Comparison of ENCODE assay signal across 29 mouse cellular contexts in genomic region chr8:79084359-79084820, GRCm38 (mm10). TPM values are rescaled to one million over a fixed set of nuclear protein-coding genes. Genes with fewer than 3 reads are reported as not detected.
DNase-seq lines count a peak whose midpoint lies in the region; ATAC-seq and TF ChIP-seq lines count a peak whose summit lies in the region.
"Had no signal": no experiment of that assay in that cellular context is flagged by ENCODE, and none has a peak within 500 bp of the region (broad histone marks: within the 10 kb centered on the region; RNA-seq: fewer than 3 reads in every experiment).

No protein-coding gene starts in this region.

- no peak for TF ChIP-seq EP300 in stomach, postnatal 0 days (optimal IDR thresholded peaks at IDR 0.05)

- no peaks in the 10 kb centered on the region; the same call in 1 of the 2 replicates for H3K36me3 ChIP-seq in heart, embryonic 15.5 days
- no peaks in the 10 kb centered on the region for H3K36me3 ChIP-seq in kidney, adult 2 months (ENCODE audit: control insufficient read depth, insufficient read depth, low read length)
- no peaks in the 10 kb centered on the region for H3K36me3 ChIP-seq in stomach, embryonic 16.5 days (ENCODE audit: control insufficient read depth, insufficient read depth, low read length)
- no peaks in the 10 kb centered on the region for H3K36me3 ChIP-seq in stomach, postnatal 0 days (ENCODE audit: control insufficient read depth, insufficient read depth, low read length)
- H3K36me3 ChIP-seq: liver, embryonic 13.5 days; midbrain, embryonic 15.5 days had no signal

- H3K4me3 ChIP-seq in gastrocnemius, adult 2 months: peak overlapping the region; percentile 32
- H3K4me3 ChIP-seq in heart, embryonic 15.5 days: no peak overlapping the region
- no peak overlapping the region for H3K4me3 ChIP-seq in kidney, adult 2 months (ENCODE audit: insufficient read depth, low read depth, low read length)
- H3K4me3 ChIP-seq in stomach, embryonic 16.5 days (replicated peaks; ENCODE audit: low read length): no peak overlapping the region
- H3K4me3 ChIP-seq in stomach, postnatal 0 days (ENCODE audit: low read depth, low read length): no peak overlapping the region
- H3K4me3 ChIP-seq: embryonic facial prominence, embryonic 12.5 days; heart, embryonic 10.5 days; limb, embryonic 10.5 days; limb, embryonic 15.5 days; liver, embryonic 13.5 days; midbrain, embryonic 15.5 days; neural tube, embryonic 13.5 days had no signal

- peak overlapping the region; percentile 85 for H3K27ac ChIP-seq in gastrocnemius, adult 2 months
- H3K27ac ChIP-seq in heart, embryonic 15.5 days: peak overlapping the region; percentile 66
- peak overlapping the region; percentile 3; the same call in 1 of the 2 replicates for H3K27ac ChIP-seq in kidney, adult 2 months (ENCODE audit: insufficient read depth, low read depth, low read length)
- H3K27ac ChIP-seq in stomach, embryonic 16.5 days (ENCODE audit: low read length): 0 out of 2 replicates have a peak overlapping the region, but pooled peaks have one; percentile 29
- no peak overlapping the region for H3K27ac ChIP-seq in stomach, postnatal 0 days (replicated peaks)
- H3K27ac ChIP-seq: embryonic facial prominence, embryonic 12.5 days; heart, embryonic 10.5 days; kidney, postnatal 0 days; limb, embryonic 10.5 days; limb, embryonic 15.5 days; liver, embryonic 13.5 days; midbrain, embryonic 15.5 days had no signal

- no peaks in the 10 kb centered on the region for H3K27me3 ChIP-seq in heart, embryonic 15.5 days
- H3K27me3 ChIP-seq in kidney, adult 2 months (replicated peaks; ENCODE audit: control insufficient read depth, insufficient read depth, low read length): no peaks in the 10 kb centered on the region
- H3K27me3 ChIP-seq in stomach, embryonic 16.5 days (ENCODE audit: control insufficient read depth, insufficient read depth, low read length): no peaks in the 10 kb centered on the region
- H3K27me3 ChIP-seq in stomach, postnatal 0 days (ENCODE audit: control insufficient read depth, insufficient read depth, low read length): no peaks in the 10 kb centered on the region
- H3K27me3 ChIP-seq: CH12.LX; embryonic facial prominence, embryonic 12.5 days; limb, embryonic 15.5 days; liver, embryonic 13.5 days; midbrain, embryonic 15.5 days; neural tube, embryonic 13.5 days had no signal

- intact Hi-C loops in gastrocnemius, adult 2 months (cut with DNase I): loop anchor here (5.0 kb wide), 1 partner anchor 57 kb away; the partner anchor contains the start of gene Zfp827
- intact Hi-C loops in gastrocnemius, postnatal 14 days (cut with DNase I; ENCODE audit: low total_unique reads): no loop called here

- TF ChIP-seq CTCF in gastrocnemius, adult 2 months (IDR thresholded peaks at IDR 0.05): no peak
- no peak for TF ChIP-seq CTCF in kidney, adult 2 months (conservative IDR thresholded peaks at IDR 0.05; ENCODE audit: insufficient read depth, insufficient read length, low read depth, low read length)
- no peak for TF ChIP-seq CTCF in stomach, postnatal 0 days (IDR thresholded peaks at IDR 0.05; ENCODE audit: low read depth)

- no peak overlapping the region for H3K9ac ChIP-seq in heart, embryonic 15.5 days
- no peak overlapping the region for H3K9ac ChIP-seq in stomach, embryonic 16.5 days (ENCODE audit: low read length)
- no peak overlapping the region for H3K9ac ChIP-seq in stomach, postnatal 0 days (ENCODE audit: low read length)
- H3K9ac ChIP-seq: embryonic facial prominence, embryonic 12.5 days; limb, embryonic 15.5 days; liver, embryonic 13.5 days; midbrain, embryonic 15.5 days; neural tube, embryonic 13.5 days had no signal

- WGBS in heart, embryonic 15.5 days: 77% methylated on average over 3 of the region's 3 CpGs
- WGBS in kidney, adult 2 months: 59% methylated on average over 3 of the region's 3 CpGs
- WGBS in stomach, embryonic 16.5 days: 73% methylated on average over 3 of the region's 3 CpGs
- WGBS in stomach, postnatal 0 days: 78% methylated on average over 3 of the region's 3 CpGs

- TF ChIP-seq POLR2A in kidney, adult 2 months (IDR thresholded peaks at IDR 0.05; ENCODE audit: low read depth, low read length): no peak

- no peaks in the 10 kb centered on the region for H3K9me3 ChIP-seq in heart, embryonic 15.5 days (replicated peaks)
- H3K9me3 ChIP-seq in stomach, embryonic 16.5 days (replicated peaks; ENCODE audit: control insufficient read depth, low read length): no peaks in the 10 kb centered on the region
- no peaks in the 10 kb centered on the region for H3K9me3 ChIP-seq in stomach, postnatal 0 days (ENCODE audit: control insufficient read depth, low read length)
- H3K9me3 ChIP-seq: embryonic facial prominence, embryonic 12.5 days; G1E; heart, embryonic 10.5 days; limb, embryonic 10.5 days; limb, embryonic 15.5 days; liver, embryonic 13.5 days; midbrain, embryonic 15.5 days; neural tube, embryonic 13.5 days had no signal

- ATAC-seq in heart, embryonic 15.5 days (replicated peaks; ENCODE audit: insufficient number of reproducible peaks, insufficient read depth, low FRiP score, low read depth): no peak
- ATAC-seq in stomach, embryonic 16.5 days (ENCODE audit: insufficient read depth, low FRiP score): no peak
- no peak for ATAC-seq in stomach, postnatal 0 days (ENCODE audit: low FRiP score, low TSS enrichment)
- ATAC-seq: forebrain, embryonic 14.5 days; midbrain, embryonic 15.5 days had no signal

- no peak overlapping the region for H3K4me2 ChIP-seq in heart, embryonic 15.5 days
- no peak overlapping the region for H3K4me2 ChIP-seq in stomach, embryonic 16.5 days (ENCODE audit: low read depth, low read length)
- H3K4me2 ChIP-seq in stomach, postnatal 0 days (replicated peaks; ENCODE audit: low read depth): no peak overlapping the region
- H3K4me2 ChIP-seq: embryonic facial prominence, embryonic 12.5 days; limb, embryonic 15.5 days; liver, embryonic 13.5 days; midbrain, embryonic 15.5 days; neural tube, embryonic 13.5 days had no signal

- H3K4me1 ChIP-seq in heart, embryonic 15.5 days (replicated peaks): peaks cover 38% of the 10 kb centered on the region
- H3K4me1 ChIP-seq in kidney, adult 2 months (ENCODE audit: control insufficient read depth, insufficient read depth, low read length): peaks cover 25% of the 10 kb centered on the region
- H3K4me1 ChIP-seq in stomach, embryonic 16.5 days (ENCODE audit: control insufficient read depth, insufficient read depth, low read length): 0 out of 2 replicates have a peak, but pooled peaks cover 6% of the 10 kb centered on the region
- H3K4me1 ChIP-seq in stomach, postnatal 0 days (replicated peaks; ENCODE audit: control insufficient read depth, insufficient read depth): no peaks in the 10 kb centered on the region; the same call in 1 of the 2 replicates

- DNase-seq in gastrocnemius, adult 2 months: no peak
- DNase-seq in gastrocnemius, postnatal 14 days: no peak
- DNase-seq in heart, adult 11 months: no peak
- no peak for DNase-seq in kidney, adult 2 months
- no peak for DNase-seq in kidney, postnatal 36 days
- DNase-seq in stomach, postnatal 0 days (ENCODE audit: low spot score): no peak
- DNase-seq: cerebellum, adult 11 months; cerebellum, adult 9-10 months; cerebellum, postnatal 36 days; embryo, embryonic 11 days; gastrocnemius, postnatal 36 days; kidney, adult 11 months; layer of hippocampus, postnatal 36 days; liver, embryonic 13.5 days; lung, adult 18-20 months; lung, postnatal 14 days; thymus, postnatal 14 days had no signal

RNA-seq across cellular contexts. Expression of gene Zfp827, which starts 56.2 kb away (rescaled TPM):
- 1 to 10 TPM; 2.7 to 7.1 TPM for total RNA-seq in gastrocnemius, adult 2 months (2021)
- total RNA-seq in gastrocnemius, postnatal 14 days (2021): 1 to 10 TPM; 6.7 to 7.4 TPM
- polyA plus RNA-seq in heart, embryonic 15.5 days (2015; fragmentation: Nextera tagmentation; extraction: Ambion mirVana): 5.4 and 6.3 TPM in 2 replicates
- 9.6 and 11.4 TPM in 2 replicates for polyA plus RNA-seq in kidney, adult 2 months (2012; rRNA removed)
- 7.6 and 7.8 TPM in 2 replicates for polyA plus RNA-seq in stomach, embryonic 16.5 days (2015; fragmentation: Nextera tagmentation; extraction: Ambion mirVana)
- 2.9 and 3.2 TPM in 2 replicates for polyA plus RNA-seq in stomach, postnatal 0 days (2015; fragmentation: Nextera tagmentation; extraction: Ambion mirVana)
